Mouse (Mus musculus) natural killer cell, adult 2 months (primary cell): Measurements from ENCODE around the gene Gpr39.

Experiments
- DNase-seq, 2 experiments: peaks; one replicate each; pipeline ENCODE4 v3.0.0; 2022; ENCODE audit warnings: low spot score in 2 of 2

Gpr39 gene

GRCm38 (mm10) chr1:125694338-125694737 is 17.5 kb downstream of the Gpr39 start:
- no peak for DNase-seq

GRCm38 (mm10) chr1:125701101-125701590 is 24.4 kb downstream of the Gpr39 start:
- no peak for DNase-seq

- DNase-seq = no peak
Measured at GRCm38 (mm10) chr1:125701773-125702172, 25.0 kb downstream of the Gpr39 start.

- DNase-seq = no peak
Measured at GRCm38 (mm10) chr1:125702326-125702725, 25.5 kb downstream of the Gpr39 start.

GRCm38 (mm10) chr1:125705412-125705811 is 28.6 kb downstream of the Gpr39 start:
- DNase-seq = no peak

- no peak for DNase-seq
Measured at GRCm38 (mm10) chr1:125715286-125715685, 38.5 kb downstream of the Gpr39 start.

- DNase-seq = no peak
Measured at GRCm38 (mm10) chr1:125716241-125716640, 39.4 kb downstream of the Gpr39 start.

GRCm38 (mm10) chr1:125717906-125718305 is 41.1 kb downstream of the Gpr39 start:
- no peak for DNase-seq

- DNase-seq = no peak
Measured at GRCm38 (mm10) chr1:125719127-125719526, 42.3 kb downstream of the Gpr39 start.

- no peak for DNase-seq
Measured at GRCm38 (mm10) chr1:125721104-125721758, 44.4 kb downstream of the Gpr39 start.

- no peak for DNase-seq
Measured at GRCm38 (mm10) chr1:125724304-125724703, 47.5 kb downstream of the Gpr39 start.

- no peak for DNase-seq
Measured at GRCm38 (mm10) chr1:125729025-125729565, 52.3 kb downstream of the Gpr39 start.

GRCm38 (mm10) chr1:125729731-125730536 is 53.1 kb downstream of the Gpr39 start:
- DNase-seq = no peak

GRCm38 (mm10) chr1:125730537-125730880 is 53.7 kb downstream of the Gpr39 start:
- no peak for DNase-seq

- DNase-seq = no peak
Measured at GRCm38 (mm10) chr1:125731854-125732253, 55.1 kb downstream of the Gpr39 start.

GRCm38 (mm10) chr1:125744766-125745165 is 68.0 kb downstream of the Gpr39 start:
- no peak for DNase-seq

- DNase-seq = no peak
Measured at GRCm38 (mm10) chr1:125755335-125755996, 78.7 kb downstream of the Gpr39 start.

GRCm38 (mm10) chr1:125759972-125760695 is 83.3 kb downstream of the Gpr39 start:
- no peak for DNase-seq

- no peak for DNase-seq
Measured at GRCm38 (mm10) chr1:125760696-125761025, 83.9 kb downstream of the Gpr39 start.

GRCm38 (mm10) chr1:125762076-125762475 is 85.3 kb downstream of the Gpr39 start:
- no peak for DNase-seq

GRCm38 (mm10) chr1:125789804-125790203 is 113.0 kb downstream of the Gpr39 start:
- no peak for DNase-seq

- no peak for DNase-seq
Measured at GRCm38 (mm10) chr1:125800506-125800905, 123.7 kb downstream of the Gpr39 start.
